Mouse (Mus musculus) small intestine, adult 10 weeks (tissue): ENCODE measurements around the gene Tuba1c. TPM values are rescaled to one million over a fixed set of nuclear protein-coding genes. Genes with fewer than 3 reads are reported as not detected.

Experiments
- polyA plus RNA-seq: library from polyadenylated mRNA; stranded (reverse); fragments of 350-450 nt; fragmentation: Illumina TruSeq; extraction: RNeasy Lipid Tissue Mini Kit (QIAGEN cat#74804); gene quantifications from one replicate; pipeline ENCODE4 v1.2.3, GENCODE M21; 2014; ENCODE audit warnings: low replicate concordance

Gene Tuba1c
- 10.2 TPM for polyA plus RNA-seq

DNA sequence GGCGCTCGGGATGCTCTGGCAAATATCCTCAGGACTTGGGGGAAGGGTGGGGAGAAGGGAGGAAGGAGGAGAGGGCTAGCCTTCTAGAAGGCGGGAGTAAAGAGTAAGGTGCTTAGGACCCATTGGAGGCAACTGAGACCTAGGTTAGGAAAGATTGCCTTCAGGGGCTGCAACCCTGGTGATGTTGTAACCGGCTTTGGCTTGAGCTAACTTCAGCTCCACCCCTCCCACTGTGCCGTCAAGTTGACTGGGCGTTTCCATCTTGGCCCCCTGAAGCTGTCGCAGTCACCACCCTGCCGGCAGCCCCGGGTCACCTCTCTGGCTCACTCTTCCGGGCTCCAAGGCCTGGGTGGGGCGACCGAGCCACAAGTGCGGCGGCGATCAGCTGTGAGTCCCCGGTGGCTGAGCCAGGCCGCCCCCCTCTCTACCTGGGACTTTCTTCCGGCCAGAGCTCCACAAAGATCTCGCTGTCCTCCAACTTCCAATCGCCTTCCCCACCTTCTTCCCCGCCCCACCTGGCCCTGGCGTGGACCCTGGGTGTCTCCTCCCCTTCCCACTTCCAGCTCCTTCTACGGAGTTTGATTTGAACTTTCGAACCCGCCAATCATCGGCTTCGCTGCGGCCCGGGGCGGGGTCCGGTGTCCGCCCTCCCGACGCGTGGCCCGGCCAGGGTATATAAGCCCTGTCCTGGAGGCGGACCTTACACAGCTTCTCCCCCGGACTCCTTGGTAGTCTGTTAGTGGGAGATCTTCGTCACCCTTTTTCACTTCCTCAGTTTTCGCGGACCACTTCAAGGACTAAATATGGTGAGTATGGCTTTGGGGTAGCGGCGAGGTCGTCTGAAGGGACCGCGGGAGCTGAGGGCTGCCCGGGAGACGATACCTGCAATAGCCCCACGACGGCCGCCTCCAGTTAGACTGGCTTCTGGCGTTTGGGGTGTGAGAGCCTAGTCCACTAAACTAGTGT lies at the start of gene Tuba1c:
Gene Tuba1c (plus strand): TSS at position 273 of the 966 bp plus-strand sequence.

DNA sequence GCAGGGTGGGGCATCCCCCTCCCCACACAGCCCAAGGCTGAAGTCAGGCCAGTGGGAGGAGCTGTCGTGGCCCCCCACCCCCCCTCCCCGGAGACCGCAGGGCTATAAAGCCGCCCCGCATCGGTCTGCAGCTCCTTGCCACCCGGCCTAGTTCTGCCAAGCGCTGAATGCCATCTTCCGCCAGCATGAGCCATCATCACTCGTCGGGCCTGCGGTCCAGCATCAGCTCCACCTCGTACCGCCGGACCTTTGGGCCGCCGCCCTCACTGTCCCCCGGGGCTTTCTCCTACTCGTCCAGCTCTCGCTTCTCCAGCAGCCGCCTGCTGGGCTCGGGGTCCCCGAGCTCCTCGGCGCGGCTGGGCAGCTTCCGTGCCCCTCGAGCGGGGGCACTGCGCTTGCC lies 25.3 kb downstream of the Tuba1c start, which contains the start of gene Prph:
Gene Prph (plus strand): TSS at position 135 of the 400 bp plus-strand sequence.

DNA sequence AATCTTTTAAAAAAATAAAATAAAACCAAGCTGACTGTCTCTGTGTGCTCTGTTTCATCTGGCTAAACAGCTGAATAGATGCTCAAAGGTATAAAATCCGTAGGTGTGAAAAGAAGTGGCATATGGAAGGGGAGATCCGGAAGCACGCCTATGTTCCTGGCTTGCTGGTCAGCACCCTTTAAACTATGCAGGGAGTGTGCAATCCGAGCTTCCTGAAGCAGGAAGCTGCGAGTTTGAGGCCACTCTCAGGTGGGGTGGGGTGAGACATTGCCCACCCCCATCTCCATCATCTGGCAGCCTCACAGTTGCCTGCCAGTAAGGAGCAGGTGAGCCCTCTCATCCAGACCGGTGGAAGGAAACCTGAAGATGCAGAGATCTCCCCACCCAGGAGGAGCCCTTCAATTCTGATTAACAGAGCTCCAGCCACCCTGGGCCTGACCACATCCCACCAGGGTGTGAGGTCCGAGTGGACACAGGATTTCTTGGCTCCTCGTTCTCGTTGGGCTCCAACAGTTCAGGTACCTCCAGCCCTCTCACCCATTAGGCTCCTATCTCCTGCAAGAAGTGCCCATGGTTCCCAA lies 44.4 kb downstream of the Tuba1c start, which contains the start of gene Troap:
Gene Troap (plus strand): TSS at position 557 of the 581 bp plus-strand sequence.

DNA sequence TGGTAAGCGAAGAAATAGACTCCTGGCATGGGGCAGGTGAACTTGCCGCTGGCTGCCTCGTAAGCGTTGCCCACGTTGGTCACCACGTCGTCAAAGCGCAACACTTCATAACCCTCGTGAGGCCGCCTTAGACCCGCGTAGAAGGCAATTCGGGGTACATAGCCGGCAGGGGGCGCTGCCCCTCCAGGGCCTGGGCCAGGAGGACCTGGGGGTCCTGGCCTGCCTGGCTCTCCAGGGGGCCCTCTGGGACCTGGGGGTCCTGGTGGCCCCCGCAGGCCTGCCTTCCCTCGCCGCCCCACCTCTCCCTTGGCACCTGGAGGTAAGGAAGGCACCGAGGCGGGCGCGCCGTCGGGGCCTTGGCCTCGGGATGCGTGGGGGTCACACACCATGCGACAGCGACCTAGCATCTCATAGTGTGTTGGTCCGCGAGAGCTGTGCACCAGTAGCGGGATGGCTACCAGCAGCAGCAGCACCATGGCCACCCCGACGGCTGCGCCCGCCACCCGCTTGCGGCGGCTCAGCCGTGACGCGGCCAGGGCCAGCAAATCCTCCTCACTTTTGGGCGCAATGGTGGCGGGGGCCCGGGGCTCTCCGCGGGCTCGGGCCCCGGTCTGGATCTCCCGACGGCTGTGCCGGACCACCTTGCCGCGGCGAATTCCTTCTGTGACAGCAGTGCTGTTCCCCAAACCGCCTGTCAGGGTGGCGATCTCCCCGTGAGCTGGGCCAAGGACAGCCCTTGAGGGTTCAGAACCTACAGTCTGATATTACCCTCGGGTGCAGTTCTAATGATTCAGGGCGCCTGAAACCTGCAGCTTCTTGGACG lies 57.8 kb downstream of the Tuba1c start, which contains the start of gene C1ql4:
Gene C1ql4 (minus strand): TSS at position 565 of the 823 bp plus-strand sequence.

Other genes starting within 250 kb of the Tuba1c start
- gene Wnt1, start 240.0 kb upstream of the Tuba1c start, polyA plus RNA-seq, result not detected
- not detected for gene Ddn, start 220.4 kb upstream of the Tuba1c start, polyA plus RNA-seq
- gene Prkag1, start 198.4 kb upstream of the Tuba1c start, polyA plus RNA-seq, result 25.9 TPM
- gene Kmt2d, start 158.7 kb upstream of the Tuba1c start, polyA plus RNA-seq, result 1.7 TPM
- 13.2 TPM for gene Rhebl1, start 135.4 kb upstream of the Tuba1c start, polyA plus RNA-seq
- gene Dhh, start 131.4 kb upstream of the Tuba1c start, polyA plus RNA-seq, result not detected
- 4.2 TPM for gene Lmbr1l, start 111.7 kb upstream of the Tuba1c start, polyA plus RNA-seq
- gene Tuba1b, start 95.3 kb upstream of the Tuba1c start, polyA plus RNA-seq, result 12.4 TPM
- not detected for gene Gm49450, start 76.3 kb upstream of the Tuba1c start, polyA plus RNA-seq
- 18.2 TPM for gene Tuba1a, start 76.2 kb upstream of the Tuba1c start, polyA plus RNA-seq
- gene Prph, start 25.3 kb downstream of the Tuba1c start, polyA plus RNA-seq, result 0.45 TPM
- 0.71 TPM for gene Troap, start 44.7 kb downstream of the Tuba1c start, polyA plus RNA-seq
- gene C1ql4, start 57.9 kb downstream of the Tuba1c start, polyA plus RNA-seq, result not detected
- gene Dnajc22, start 63.3 kb downstream of the Tuba1c start, polyA plus RNA-seq, result 11.9 TPM
- 11.5 TPM for gene Spats2, start 96.0 kb downstream of the Tuba1c start, polyA plus RNA-seq
- gene Kcnh3, start 195.0 kb downstream of the Tuba1c start, polyA plus RNA-seq, result not detected
- gene Mcrs1, start 222.1 kb downstream of the Tuba1c start, polyA plus RNA-seq, result not detected